Mouse (Mus musculus) heart, embryonic 14.5 days (tissue): ENCODE measurements around the gene Mgat5. TPM values are rescaled to one million over a fixed set of nuclear protein-coding genes. Genes with fewer than 3 reads are reported as not detected.

Experiments used
- ATAC-seq: fragments of 200-750 bp; cut with Nextera tagmentation; 2 replicates; pipeline ENCODE4 v1.8.0; 2017; ENCODE audit warnings: low read depth, moderate TSS enrichment; ENCODE audit not compliant: insufficient number of reproducible peaks, insufficient read depth, low FRiP score
- H3K27ac ChIP-seq, 2 experiments: fragments of 200-500 bp in 1 of 2; fragments of 300-500 bp in 1 of 2; sonication (generic) in 1 of 2; replicated peaks in 1 of 2; 2 replicates each; pipeline ENCODE4 v1.5.1; 2012 to 2014; ENCODE audit warnings: low read depth in 2 of 2, low read length in 2 of 2, control low read depth in 1 of 2, mild to moderate bottlenecking in 1 of 2, mixed read lengths in 1 of 2; ENCODE audit not compliant: control insufficient read depth in 1 of 2, insufficient read depth in 1 of 2
- H3K27me3 ChIP-seq: fragments of 300-500 bp; sonication (generic); 2 replicates; pipeline ENCODE4 v1.6.1; 2014; ENCODE audit warnings: mild to moderate bottlenecking, low read length, control low read depth; ENCODE audit not compliant: control insufficient read depth, insufficient read depth
- H3K36me3 ChIP-seq: fragments of 300-500 bp; sonication (generic); 2 replicates; pipeline ENCODE4 v1.6.1; 2014; ENCODE audit warnings: mild to moderate bottlenecking, control low read depth, low read length, mixed read lengths; ENCODE audit not compliant: control insufficient read depth, insufficient read depth
- H3K4me1 ChIP-seq, 2 experiments: fragments of 200-500 bp in 1 of 2; fragments of 300-500 bp in 1 of 2; sonication (generic) in 1 of 2; 2 replicates each; pipeline ENCODE4 v1.6.1; 2012 to 2014; ENCODE audit warnings: low read length in 2 of 2, control low read depth in 1 of 2, mixed read lengths in 1 of 2; ENCODE audit not compliant: control insufficient read depth in 2 of 2, insufficient read depth in 2 of 2
- H3K4me2 ChIP-seq: fragments of 300-500 bp; sonication (generic); 2 replicates; pipeline ENCODE4 v1.6.1; 2014; ENCODE audit warnings: mild to moderate bottlenecking, low read length
- H3K4me3 ChIP-seq, 2 experiments: fragments of 200-500 bp in 1 of 2; fragments of 300-500 bp in 1 of 2; sonication (generic) in 1 of 2; 2 replicates each; pipeline ENCODE4 v1.5.1; 2012 to 2014; ENCODE audit warnings: low read length in 2 of 2, mild to moderate bottlenecking in 2 of 2, control low read depth in 1 of 2, low read depth in 1 of 2, moderate library complexity in 1 of 2; ENCODE audit not compliant: control insufficient read depth in 1 of 2, insufficient read depth in 1 of 2
- H3K9ac ChIP-seq: fragments of 300-500 bp; sonication (generic); 2 replicates; pipeline ENCODE4 v1.6.1; 2014; ENCODE audit warnings: mild to moderate bottlenecking, low read length
- H3K9me3 ChIP-seq: fragments of 300-500 bp; sonication (generic); 2 replicates; pipeline ENCODE4 v1.6.1; 2016; ENCODE audit warnings: low read length, control low read depth; ENCODE audit not compliant: control insufficient read depth
- WGBS: fragments of 180-500 bp; shearing (Covaris S2); extraction: QIAGEN DNeasy Blood & Tissue Kit; methylation state at CpG from one replicate; pipeline ENCODE4 v1.1.7; 2014; 5-methylcytosine and 5-hydroxymethylcytosine counted together
- polyA plus RNA-seq: library from polyadenylated mRNA; unstranded; fragments of >200 nt; fragmentation: Nextera tagmentation; extraction: Ambion mirVana; gene quantifications from 2 replicates; pipeline ENCODE4 v1.2.1, GENCODE M21; 2014

The Mgat5 gene
- polyA plus RNA-seq, 1 experiment from 2014 or later, result 6.0 TPM

DNA sequence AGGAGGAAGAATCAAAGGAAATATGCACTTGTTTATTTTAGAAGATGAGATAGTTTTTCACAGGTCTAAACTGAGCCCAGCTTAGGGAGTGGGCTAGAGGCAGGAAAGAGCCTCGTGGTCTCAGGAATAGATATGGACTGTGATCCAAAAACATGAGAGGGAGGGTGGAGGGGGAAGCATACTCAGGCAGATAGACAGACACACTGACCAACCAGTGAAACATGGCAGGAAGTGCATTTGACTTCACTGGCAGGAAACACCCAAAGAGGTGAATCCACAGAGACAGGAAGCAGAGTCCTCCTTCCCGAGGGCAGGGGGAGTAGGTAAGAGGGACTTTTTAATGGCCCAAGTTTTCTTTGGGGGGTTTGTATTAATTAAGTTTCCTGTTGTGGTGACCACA lies 25.7 kb downstream of the Mgat5 start:
- H3K9me3 ChIP-seq, result no peaks in the 10 kb centered on the region
- WGBS, result 53% methylated on average over 2 of the region's 2 CpGs
- H3K9ac ChIP-seq, result no peak overlapping the region
- no peak overlapping the region for H3K4me3 ChIP-seq
- peak overlapping the region; percentile 28; the same call in 1 of the 2 replicates for H3K4me2 ChIP-seq
- H3K27me3 ChIP-seq, result no peaks in the 10 kb centered on the region
- no peak; the same call in 1 of the 2 replicates for ATAC-seq
- H3K27ac ChIP-seq, result peak overlapping the region in 1 of 2 experiments; percentile 39; a peak in 1 of 4 replicates
- H3K4me1 ChIP-seq, result peaks cover 2 to 11% of the 10 kb centered on the region in 2 experiments; a peak in 3 of 4 replicates
- H3K36me3 ChIP-seq, result no peaks in the 10 kb centered on the region

DNA sequence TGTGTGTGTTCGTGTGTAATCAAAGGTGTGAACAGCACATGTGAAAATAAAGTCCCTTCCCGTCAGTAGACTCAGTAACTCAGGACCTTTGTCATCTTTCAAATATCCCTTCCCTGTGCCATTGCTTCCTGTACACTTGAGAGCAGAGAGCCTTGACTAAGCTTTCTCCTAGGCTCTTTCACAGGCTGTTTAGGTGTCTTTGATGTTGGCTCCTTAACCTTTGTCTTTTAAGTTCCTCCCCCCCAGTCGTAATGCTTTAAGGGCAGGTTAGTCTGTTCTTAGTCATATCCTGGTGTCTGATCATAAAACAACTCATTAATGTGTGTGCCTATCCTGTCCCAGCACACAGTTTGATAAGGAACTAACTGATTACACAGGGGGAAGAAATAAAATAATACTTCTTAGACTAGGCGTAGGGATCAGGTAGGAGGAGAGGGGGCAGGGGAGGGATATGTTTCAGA lies 28.4 kb downstream of the Mgat5 start:
- no peak overlapping the region for H3K9ac ChIP-seq
- no peak for ATAC-seq

DNA sequence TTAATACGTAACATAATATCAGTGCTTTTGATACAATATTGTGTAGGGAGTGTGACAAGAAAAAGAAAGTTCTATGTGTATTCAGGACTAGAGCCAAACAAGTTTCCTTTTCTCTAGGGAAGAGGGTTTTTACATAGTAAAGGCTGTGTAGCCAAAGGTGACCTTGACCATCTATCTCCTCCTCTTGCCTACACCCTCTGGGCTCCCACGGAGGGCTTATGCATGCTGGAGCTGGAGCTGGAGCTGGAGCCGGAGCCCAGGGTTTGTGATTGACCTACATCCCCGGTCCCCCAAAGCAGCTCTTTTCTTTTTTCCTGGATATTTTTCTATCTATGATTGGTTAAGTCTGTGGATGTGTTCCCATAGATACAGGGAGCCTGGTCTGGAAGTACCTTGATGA lies 30.3 kb downstream of the Mgat5 start:
- no peak overlapping the region for H3K4me2 ChIP-seq

More for the DNA sequence above, 28.4 kb downstream of the Mgat5 start:
- Histone ChIP-seq H3K27ac (no peak overlapping the region), H3K36me3 (no peaks in the 10 kb centered on the region), H3K4me1 (peaks cover 2 to 11% of the 10 kb centered on the region in 2 experiments; a peak in 3 of 4 replicates), H3K4me3 (no peak overlapping the region), H3K9me3 (no peaks in the 10 kb centered on the region), H3K4me2 (no peak overlapping the region), H3K27me3 (no peaks in the 10 kb centered on the region)
- 63% methylated on average over 4 of the region's 4 CpGs for WGBS

GRCm38 (mm10) chr1:127236396-127236795 lies 31.6 kb downstream of the Mgat5 start:
- Histone ChIP-seq H3K4me2 (no peak overlapping the region), H3K9me3 (no peaks in the 10 kb centered on the region), H3K9ac (no peak overlapping the region), H3K27ac (no peak overlapping the region), H3K27me3 (no peaks in the 10 kb centered on the region), H3K4me1 (peaks cover 11 to 14% of the 10 kb centered on the region in 2 experiments), H3K36me3 (no peaks in the 10 kb centered on the region), H3K4me3 (no peak overlapping the region)
- 87% methylated on average over 8 of the region's 8 CpGs for WGBS
- no peak for ATAC-seq

More for the DNA sequence above, 30.3 kb downstream of the Mgat5 start:
- 63% methylated on average over 4 of the region's 4 CpGs for WGBS
- no peak for ATAC-seq
- Histone ChIP-seq H3K27ac (no peak overlapping the region), H3K4me1 (peaks cover 10 to 18% of the 10 kb centered on the region in 2 experiments), H3K27me3 (no peaks in the 10 kb centered on the region), H3K9ac (no peak overlapping the region), H3K4me3 (no peak overlapping the region), H3K9me3 (no peaks in the 10 kb centered on the region), H3K36me3 (no peaks in the 10 kb centered on the region)

DNA sequence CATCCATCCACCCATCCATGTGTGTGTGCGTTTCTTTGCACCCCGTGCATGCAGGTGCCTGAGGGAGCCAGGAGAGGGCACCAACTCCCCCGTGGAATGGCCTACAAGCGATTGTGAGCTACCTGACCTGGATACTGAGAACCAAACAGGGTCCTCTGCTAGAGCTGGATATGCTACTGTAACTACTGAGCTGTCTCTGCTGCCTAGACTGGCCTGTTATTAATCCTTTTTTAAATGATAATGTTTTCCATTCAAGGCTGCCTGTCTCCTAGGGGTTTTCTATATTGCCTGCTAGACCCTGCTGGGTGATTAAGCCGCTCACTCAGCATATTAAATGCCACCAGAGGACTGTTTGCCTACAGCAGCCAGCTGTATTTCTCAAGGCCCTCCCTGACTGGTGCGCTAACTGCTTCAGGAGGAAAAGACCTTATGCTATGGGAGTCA lies 34.1 kb downstream of the Mgat5 start:
- ATAC-seq, result no peak
- no peaks in the 10 kb centered on the region for H3K36me3 ChIP-seq
- H3K9ac ChIP-seq, result no peak overlapping the region
- no peak overlapping the region for H3K4me3 ChIP-seq
- 58% methylated on average over 6 of the region's 6 CpGs for WGBS
- H3K4me1 ChIP-seq, result peaks cover 16 to 35% of the 10 kb centered on the region in 2 experiments
- peak overlapping the region; percentile 19 to 35; a peak in 2 of 4 replicates for H3K27ac ChIP-seq
- H3K4me2 ChIP-seq, result no peak overlapping the region
- no peaks in the 10 kb centered on the region for H3K9me3 ChIP-seq
- H3K27me3 ChIP-seq, result no peaks in the 10 kb centered on the region

DNA sequence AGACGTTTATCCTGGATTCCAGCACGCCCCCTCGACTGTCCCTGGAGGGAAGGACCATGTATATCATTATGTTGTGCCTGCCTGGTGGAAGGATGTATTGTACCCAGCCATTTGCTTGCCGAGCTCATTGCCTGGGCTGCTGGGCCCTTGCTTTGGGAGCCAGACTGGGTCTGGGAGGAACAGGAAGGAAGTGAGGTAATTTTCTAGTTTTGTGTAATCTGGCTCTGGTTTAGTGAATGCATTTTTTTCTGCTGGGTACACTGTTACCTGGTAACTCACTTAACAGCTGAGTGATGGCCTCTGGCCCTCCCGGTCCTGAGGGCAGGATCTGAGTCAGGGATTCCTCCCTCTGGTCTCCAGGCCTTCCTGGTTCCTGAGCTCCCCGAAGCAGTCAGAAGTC lies 35.1 kb downstream of the Mgat5 start:
- no peaks in the 10 kb centered on the region for H3K27me3 ChIP-seq
- H3K36me3 ChIP-seq, result no peaks in the 10 kb centered on the region
- no peak overlapping the region for H3K9ac ChIP-seq
- no peak overlapping the region for H3K4me2 ChIP-seq
- no peak for ATAC-seq
- 39% methylated on average over 6 of the region's 6 CpGs for WGBS
- H3K4me3 ChIP-seq, result no peak overlapping the region
- peak overlapping the region; percentile 8 to 54; a peak in 2 of 4 replicates for H3K27ac ChIP-seq
- H3K9me3 ChIP-seq, result no peaks in the 10 kb centered on the region
- peaks cover 19 to 40% of the 10 kb centered on the region in 2 experiments for H3K4me1 ChIP-seq

DNA sequence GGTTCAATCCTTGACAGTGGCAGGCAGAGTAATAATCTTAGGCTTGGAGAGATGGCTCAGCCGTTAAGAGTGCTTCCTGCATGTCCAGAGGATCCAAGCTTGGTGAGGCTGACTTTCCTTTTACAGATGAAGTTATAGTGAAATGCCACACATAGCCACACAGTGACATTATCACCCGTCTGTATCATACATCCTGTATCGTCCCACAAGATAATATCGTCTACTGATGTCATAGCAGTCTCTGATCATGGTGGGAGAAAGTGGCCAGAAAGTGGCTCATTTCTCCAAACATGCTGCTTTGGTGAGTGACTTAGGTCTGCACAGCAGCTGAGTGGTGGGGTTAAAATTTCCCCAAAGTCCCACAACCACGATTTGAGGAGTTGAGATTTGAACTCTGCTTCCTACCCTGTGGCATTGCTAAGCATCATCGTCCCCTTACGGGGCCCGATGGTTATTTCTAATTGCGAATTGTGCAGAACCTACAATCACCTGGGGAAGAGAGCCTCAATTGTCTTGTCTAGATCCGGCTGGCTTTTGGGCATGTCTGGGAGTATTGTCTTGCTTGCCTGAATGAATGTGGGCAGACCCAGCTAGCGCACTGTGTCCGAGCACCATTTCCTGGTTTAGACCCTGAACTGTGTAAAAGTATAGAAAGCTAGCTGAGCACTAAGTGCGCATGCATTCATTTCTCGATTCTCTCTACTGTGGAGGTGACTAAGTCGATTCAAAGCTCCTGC lies 37.5 kb downstream of the Mgat5 start:
- H3K4me3 ChIP-seq, result no peak overlapping the region
- no peaks in the 10 kb centered on the region for H3K36me3 ChIP-seq
- H3K9ac ChIP-seq, result no peak overlapping the region
- peaks cover 28 to 48% of the 10 kb centered on the region in 2 experiments for H3K4me1 ChIP-seq
- ATAC-seq, result no peak
- H3K27ac ChIP-seq, result peak overlapping the region; percentile 10 to 35; a peak in 1 of 4 replicates
- peak overlapping the region; percentile 22; the same call in 1 of the 2 replicates for H3K4me2 ChIP-seq
- H3K27me3 ChIP-seq, result no peaks in the 10 kb centered on the region
- no peaks in the 10 kb centered on the region for H3K9me3 ChIP-seq
- WGBS, result 80% methylated on average over 15 of the region's 15 CpGs
